Mouse (Mus musculus) left cerebral cortex, postnatal 36 days (tissue): ENCODE data around the gene Tusc2. TPM values are rescaled to one million over a fixed set of nuclear protein-coding genes. Genes with fewer than 3 reads are reported as not detected.

ENCODE experiments used
- DNase-seq, 2 experiments: peaks; one replicate each; pipeline ENCODE4 v3.0.0; 2021 to 2022; ENCODE audit warnings: low spot score in 2 of 2, mixed read lengths in 1 of 2
- intact Hi-C: fragments of 180-260 bp; cut with DNase I; formaldehyde crosslinking; loops from one replicate; pipeline ENCODE4 v1.15.1; 2025
- total RNA-seq, 2 experiments: library from RNA; stranded (reverse); gene quantifications; 2 replicates each; pipeline ENCODE4 v1.2.3; 2021

Gene Tusc2
- total RNA-seq, result 100 to 1,000 TPM in 1 of 2 experiments, 10 to 100 TPM in 1; 91.3 to 106 TPM

GRCm38 (mm10) chr9:107563029-107563581 lies at the start of gene Tusc2:
Gene Tusc2, plus strand, starts transcription at chr9:107563255.
- intact Hi-C loops, result no loop called here
- DNase-seq, result peak; percentile 95 to 96

GRCm38 (mm10) chr9:107514303-107514955 lies 48.6 kb upstream of the Tusc2 start:
- peak; percentile 80 to 86 for DNase-seq
- intact Hi-C loops, result loop anchor here (1.0 to 5.0 kb wide), 3 partner anchors 148 to 222 kb away; no protein-coding TSS in a partner anchor

- DNase-seq, result no peak
- intact Hi-C loops, result no loop called here
Measured at GRCm38 (mm10) chr9:107520331-107520730, 42.7 kb upstream of the Tusc2 start.

- no peak for DNase-seq
- intact Hi-C loops, result no loop called here
Measured at GRCm38 (mm10) chr9:107521190-107521589, 41.9 kb upstream of the Tusc2 start.

GRCm38 (mm10) chr9:107521711-107522399 lies 41.2 kb upstream of the Tusc2 start:
- intact Hi-C loops, result no loop called here

GRCm38 (mm10) chr9:107522400-107522711 lies 40.7 kb upstream of the Tusc2 start:
- intact Hi-C loops, result no loop called here
- no peak for DNase-seq

More at GRCm38 (mm10) chr9:107521711-107522399, 41.2 kb upstream of the Tusc2 start:
- DNase-seq, result no peak

- DNase-seq, result peak; percentile 69 to 70
- intact Hi-C loops, result no loop called here
Measured at GRCm38 (mm10) chr9:107526198-107527026, 36.6 kb upstream of the Tusc2 start.

GRCm38 (mm10) chr9:107533791-107534407 lies 29.2 kb upstream of the Tusc2 start, which contains the start of gene Tmem115:
Gene Tmem115, plus strand, starts transcription at chr9:107533945.
- DNase-seq, result peak; percentile 93 to 94
- intact Hi-C loops, result no loop called here

GRCm38 (mm10) chr9:107534408-107535202 lies 28.4 kb upstream of the Tusc2 start:
- intact Hi-C loops, result no loop called here
- DNase-seq, result no peak

GRCm38 (mm10) chr9:107538231-107538630 lies 24.8 kb upstream of the Tusc2 start:
- no peak for DNase-seq
- intact Hi-C loops, result no loop called here

GRCm38 (mm10) chr9:107538711-107539110 lies 24.3 kb upstream of the Tusc2 start:
- no peak for DNase-seq
- intact Hi-C loops, result no loop called here

GRCm38 (mm10) chr9:107539940-107540339 lies 23.1 kb upstream of the Tusc2 start:
- intact Hi-C loops, result no loop called here
- no peak for DNase-seq

- no peak for DNase-seq
- intact Hi-C loops, result no loop called here
Measured at GRCm38 (mm10) chr9:107540420-107540819, 22.6 kb upstream of the Tusc2 start.

- intact Hi-C loops, result no loop called here
- DNase-seq, result no peak
Measured at GRCm38 (mm10) chr9:107541005-107541404, 22.1 kb upstream of the Tusc2 start.

GRCm38 (mm10) chr9:107541474-107542351 lies 21.3 kb upstream of the Tusc2 start, which contains the start of the genes Cyb561d2 and Nprl2:
Gene Cyb561d2, minus strand, starts transcription at chr9:107542193.
Gene Nprl2, plus strand, starts transcription at chr9:107542226.
- intact Hi-C loops, result no loop called here
- peak; percentile 95 to 96 for DNase-seq

- intact Hi-C loops, result no loop called here
- DNase-seq, result no peak
Measured at GRCm38 (mm10) chr9:107542352-107542686, 20.7 kb upstream of the Tusc2 start.

GRCm38 (mm10) chr9:107542721-107543120 lies 20.3 kb upstream of the Tusc2 start:
- intact Hi-C loops, result no loop called here
- DNase-seq, result no peak

- intact Hi-C loops, result no loop called here
- DNase-seq, result no peak
Measured at GRCm38 (mm10) chr9:107543299-107543698, 19.8 kb upstream of the Tusc2 start.
